Mouse (Mus musculus) spleen, adult 2 months (tissue): ENCODE results near the gene Pusl1.

Source experiments
- CTCF ChIP-seq: fragments of 200-500 bp; IDR thresholded peaks from 2 replicates; pipeline ENCODE4 v1.5.1; 2011; ENCODE audit warnings: mild to moderate bottlenecking, inconsistent platforms; ENCODE audit not compliant: insufficient read depth, insufficient read length, insufficient replicate concordance; ENCODE audit errors: extremely low read depth
- POLR2A ChIP-seq: fragments of 200-500 bp; IDR thresholded peaks from 2 replicates; pipeline ENCODE4 v1.6.1; 2011; ENCODE audit warnings: low read depth, low read length, inconsistent platforms

DNA sequence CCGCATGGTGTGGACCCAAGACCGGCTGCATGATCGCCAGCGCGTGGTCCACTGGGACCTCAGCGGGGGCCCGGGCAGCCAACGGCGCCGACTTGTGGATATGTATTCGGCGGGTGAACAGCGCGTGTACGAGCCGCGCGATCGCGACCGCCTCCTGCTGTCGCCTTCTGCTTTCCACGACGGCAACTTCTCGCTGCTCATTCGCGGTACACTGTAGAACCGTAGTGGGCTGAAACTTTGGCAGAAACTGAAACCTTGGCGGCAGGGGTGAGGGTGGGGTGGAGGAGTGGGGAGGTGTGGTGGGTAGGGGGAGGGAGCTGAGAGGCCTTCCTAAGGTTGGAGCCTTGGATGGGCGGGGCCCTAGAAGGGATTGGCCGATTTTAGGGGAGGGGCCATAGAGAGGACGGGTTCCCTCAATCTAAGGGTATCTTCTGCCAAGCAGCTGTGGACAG, 50.6 kb downstream of the Pusl1 start:
- TF ChIP-seq POLR2A (no peak), CTCF (peak; percentile 5; the same call in 1 of the 2 replicates)
